Mouse (Mus musculus) megakaryocyte-erythroid progenitor cell, adult 5 weeks (primary cell): Measurements from ENCODE around the gene Adamts6. TPM values are rescaled to one million over a fixed set of nuclear protein-coding genes. Genes with fewer than 3 reads are reported as not detected.

Experiments used
- polyA plus RNA-seq: library from polyadenylated mRNA; stranded (reverse); fragments of >175 nt; gene quantifications from 2 replicates; pipeline ENCODE4 v1.2.3, GENCODE M21; 2012

The Adamts6 gene
- polyA plus RNA-seq = 0.19 and 0.22 TPM in 2 replicates

GRCm38 (mm10) chr13:104287366-104288225, at the start of gene Adamts6:
TSS of gene Adamts6 (plus strand) at chr13:104287835.

Other genes starting within 250 kb of the Adamts6 start
- 13.3 and 15.0 TPM in 2 replicates for gene Nln, start 178.2 kb upstream of the Adamts6 start, polyA plus RNA-seq
- 0.17 TPM in 1 of 2 replicates, not detected in the other for gene Sgtb, start 178.1 kb upstream of the Adamts6 start, polyA plus RNA-seq
- gene Trappc13, start 109.4 kb upstream of the Adamts6 start, polyA plus RNA-seq = 1.9 and 2.2 TPM in 2 replicates
- gene Trim23, start 109.0 kb upstream of the Adamts6 start, polyA plus RNA-seq = 0.84 and 0.92 TPM in 2 replicates
- 1.5 and 4.7 TPM in 2 replicates for gene Cenpk, start 59.2 kb upstream of the Adamts6 start, polyA plus RNA-seq
- gene Ppwd1, start 59.0 kb upstream of the Adamts6 start, polyA plus RNA-seq = 4.4 and 7.1 TPM in 2 replicates